Mouse (Mus musculus) retina, postnatal 1 day (tissue): ENCODE results near the gene Cdkn3.
A peak's percentile ranks its signal among the peaks of the same experiment; 100 is the strongest.
"Not testable (repeated sequence)": the region's sequence is repeated elsewhere in the genome, so short reads cannot be mapped to it uniquely, and the experiment has no call there.

Source experiments
- DNase-seq: peaks from one replicate; pipeline ENCODE4 v3.0.0-alpha.2; 2012

The Cdkn3 gene

GRCm38 (mm10) chr14:46785247-46785646, 24.9 kb downstream of the Cdkn3 start:
- DNase-seq = no peak

GRCm38 (mm10) chr14:46787454-46787786, 27.1 kb downstream of the Cdkn3 start:
- DNase-seq = no peak

GRCm38 (mm10) chr14:46787787-46788504, 27.6 kb downstream of the Cdkn3 start, which contains the start of gene Cnih1:
Cnih1 (minus strand) TSS chr14:46788411.
- DNase-seq = peak; percentile 96

GRCm38 (mm10) chr14:46788505-46788901, 28.2 kb downstream of the Cdkn3 start:
- no peak for DNase-seq

GRCm38 (mm10) chr14:46790303-46790702, 30.0 kb downstream of the Cdkn3 start:
- peak; percentile 9 for DNase-seq

GRCm38 (mm10) chr14:46790723-46791122, 30.4 kb downstream of the Cdkn3 start:
- no peak for DNase-seq

GRCm38 (mm10) chr14:46794157-46794556, 33.8 kb downstream of the Cdkn3 start:
- DNase-seq = no peak

- DNase-seq = no peak
Measured at GRCm38 (mm10) chr14:46800684-46801345, 40.5 kb downstream of the Cdkn3 start.

GRCm38 (mm10) chr14:46803259-46803658, 42.9 kb downstream of the Cdkn3 start:
- DNase-seq = no peak

GRCm38 (mm10) chr14:46803791-46804190, 43.5 kb downstream of the Cdkn3 start:
- DNase-seq = no peak

GRCm38 (mm10) chr14:46806186-46806585, 45.8 kb downstream of the Cdkn3 start:
- no peak for DNase-seq

GRCm38 (mm10) chr14:46807927-46808326, 47.6 kb downstream of the Cdkn3 start:
- DNase-seq = no peak

- DNase-seq = no peak
Measured at GRCm38 (mm10) chr14:46815640-46816039, 55.3 kb downstream of the Cdkn3 start.

GRCm38 (mm10) chr14:46816916-46817622, 56.7 kb downstream of the Cdkn3 start:
- DNase-seq = no peak

- no peak for DNase-seq
Measured at GRCm38 (mm10) chr14:46818743-46819142, 58.4 kb downstream of the Cdkn3 start.

- DNase-seq = not testable (repeated sequence)
Measured at GRCm38 (mm10) chr14:46819961-46820360, 59.6 kb downstream of the Cdkn3 start.
